ENCODE assay signal across 14 mouse cellular contexts in genomic region chr15:80577166-80577960, GRCm38 (mm10). TPM values are rescaled to one million over a fixed set of nuclear protein-coding genes. Genes with fewer than 3 reads are reported as not detected.
DNase-seq lines count a peak whose midpoint lies in the region; ATAC-seq and TF ChIP-seq lines count a peak whose summit lies in the region.
"Had no signal": no experiment of that assay in that cellular context is flagged by ENCODE, and none has a peak within 500 bp of the region (broad histone marks: within the 10 kb centered on the region; RNA-seq: fewer than 3 reads in every experiment).

No protein-coding gene starts in this region.

- no peak overlapping the region for H3K9ac ChIP-seq in heart, embryonic 13.5 days
- H3K9ac ChIP-seq in ES-E14 (ENCODE audit: insufficient read depth, low read depth, low read length, poor library complexity, severe bottlenecking): no peak overlapping the region
- H3K9ac ChIP-seq in forebrain, embryonic 16.5 days (replicated peaks; ENCODE audit: low read depth, low read length): no peak overlapping the region
- no peak overlapping the region for H3K9ac ChIP-seq in midbrain, embryonic 13.5 days (replicated peaks)
- H3K9ac ChIP-seq: lung, embryonic 14.5 days had no signal

- no peak overlapping the region for H3K27ac ChIP-seq in heart, embryonic 13.5 days (replicated peaks)
- H3K27ac ChIP-seq in ES-E14 (ENCODE audit: insufficient read depth, low read depth, low read length, poor library complexity, severe bottlenecking): no peak overlapping the region
- H3K27ac ChIP-seq in forebrain, embryonic 16.5 days (ENCODE audit: low read length): no peak overlapping the region
- H3K27ac ChIP-seq in midbrain, embryonic 13.5 days: no peak overlapping the region
- no peak overlapping the region for H3K27ac ChIP-seq in embryonic facial prominence, embryonic 10.5 days (replicated peaks)

- peak overlapping the region; percentile 55 for H3K4me2 ChIP-seq in heart, embryonic 13.5 days
- H3K4me2 ChIP-seq in forebrain, embryonic 16.5 days (ENCODE audit: low read length): peak overlapping the region; percentile 28
- peak overlapping the region; percentile 31 for H3K4me2 ChIP-seq in midbrain, embryonic 13.5 days (replicated peaks)
- H3K4me2 ChIP-seq: lung, embryonic 14.5 days had no signal

- 14% methylated on average over 22 of the region's 22 CpGs for WGBS in heart, embryonic 13.5 days
- 8% methylated on average over 22 of the region's 22 CpGs for WGBS in forebrain, embryonic 16.5 days
- WGBS in midbrain, embryonic 13.5 days: 5% methylated on average over 22 of the region's 22 CpGs
- WGBS in embryonic facial prominence, embryonic 10.5 days: 11% methylated on average over 22 of the region's 22 CpGs

- H3K27me3 ChIP-seq in heart, embryonic 13.5 days (replicated peaks): peaks cover 94% of the 10 kb centered on the region
- no peaks in the 10 kb centered on the region for H3K27me3 ChIP-seq in forebrain, embryonic 16.5 days (replicated peaks; ENCODE audit: control insufficient read depth, insufficient read depth, low read length)
- H3K27me3 ChIP-seq in midbrain, embryonic 13.5 days: peaks cover 8% of the 10 kb centered on the region; the same call in 1 of the 2 replicates
- H3K27me3 ChIP-seq in embryonic facial prominence, embryonic 10.5 days (replicated peaks; ENCODE audit: low read depth, poor library complexity, severe bottlenecking): peaks cover 47% of the 10 kb centered on the region

- no peak for ATAC-seq in heart, embryonic 13.5 days (ENCODE audit: extremely low read depth, insufficient number of reproducible peaks, low FRiP score, low TSS enrichment)
- ATAC-seq in forebrain, embryonic 16.5 days: no peak
- ATAC-seq in midbrain, embryonic 13.5 days: no peak

- DNase-seq in heart, adult 8-10 months (ENCODE audit: low spot score): no peak
- DNase-seq in ES-E14 (ENCODE audit: low read depth, low spot score): no peak
- DNase-seq in adipocyte (ENCODE audit: low spot score): no peak
- no peak for DNase-seq in embryonic facial prominence, embryonic 10.5 days (ENCODE audit: low spot score)
- no peak for DNase-seq in cerebellum, postnatal 4 days (ENCODE audit: low spot score in 2 of 2)
- DNase-seq: lung, embryonic 14.5 days; right cerebral cortex, adult 18-20 months; thymus, postnatal 14 days had no signal

- peak overlapping the region; percentile 15; the same call in 1 of the 2 replicates for H3K4me3 ChIP-seq in heart, embryonic 13.5 days
- H3K4me3 ChIP-seq in ES-E14 (ENCODE audit: insufficient read depth in 1 of 2, low read depth in 1 of 2, low read length in 2 of 2, poor library complexity in 1 of 2, severe bottlenecking in 1 of 2): 0 out of 4 replicates have a peak overlapping the region, but pooled peaks of 1 of the 2 experiments have one; percentile 13
- no peak overlapping the region for H3K4me3 ChIP-seq in forebrain, embryonic 16.5 days (replicated peaks; ENCODE audit: low read length)
- H3K4me3 ChIP-seq in midbrain, embryonic 13.5 days (replicated peaks): no peak overlapping the region
- H3K4me3 ChIP-seq in embryonic facial prominence, embryonic 10.5 days: no peak overlapping the region; the same call in 1 of the 2 replicates

- H3K36me3 ChIP-seq in heart, embryonic 13.5 days: no peaks in the 10 kb centered on the region
- no peaks in the 10 kb centered on the region for H3K36me3 ChIP-seq in ES-E14 (ENCODE audit: control insufficient read depth, insufficient read depth, low read length, poor library complexity, severe bottlenecking)
- H3K36me3 ChIP-seq in forebrain, embryonic 16.5 days (ENCODE audit: control insufficient read depth, insufficient read depth): no peaks in the 10 kb centered on the region
- no peaks in the 10 kb centered on the region for H3K36me3 ChIP-seq in midbrain, embryonic 13.5 days
- H3K36me3 ChIP-seq in embryonic facial prominence, embryonic 10.5 days (replicated peaks): no peaks in the 10 kb centered on the region

- H3K9me3 ChIP-seq in heart, embryonic 13.5 days: no peaks in the 10 kb centered on the region
- H3K9me3 ChIP-seq in ES-E14 (ENCODE audit: control insufficient read depth, insufficient read depth, low read depth, low read length): no peaks in the 10 kb centered on the region
- H3K9me3 ChIP-seq in forebrain, embryonic 16.5 days (ENCODE audit: control insufficient read depth, low read length): no peaks in the 10 kb centered on the region
- H3K9me3 ChIP-seq in midbrain, embryonic 13.5 days: no peaks in the 10 kb centered on the region
- no peaks in the 10 kb centered on the region for H3K9me3 ChIP-seq in embryonic facial prominence, embryonic 10.5 days

- peaks cover 12% of the 10 kb centered on the region for H3K4me1 ChIP-seq in heart, embryonic 13.5 days
- peaks cover 3 to 4% of the 10 kb centered on the region in 2 experiments; a peak in 1 of 4 replicates for H3K4me1 ChIP-seq in ES-E14 (ENCODE audit: control insufficient read depth in 2 of 2, insufficient read depth in 2 of 2, low read length in 2 of 2, poor library complexity in 1 of 2)
- peaks cover 25% of the 10 kb centered on the region for H3K4me1 ChIP-seq in forebrain, embryonic 16.5 days (replicated peaks; ENCODE audit: control insufficient read depth, insufficient read depth, low read length)
- peaks cover 16% of the 10 kb centered on the region for H3K4me1 ChIP-seq in midbrain, embryonic 13.5 days (replicated peaks)
- H3K4me1 ChIP-seq in embryonic facial prominence, embryonic 10.5 days: peaks cover 13% of the 10 kb centered on the region

- in situ Hi-C loops in ES-E14 (cut with MboI; ENCODE audit: low sequenced_read_pairs in 2 of 2, unreplicated experiment in 2 of 2): no loop called here

TF ChIP-seq in ES-E14, 5 proteins besides CTCF, POLR2A, EP300 and RAD21:
- TF ChIP-seq ZNF384 (IDR thresholded peaks at IDR 0.05; ENCODE audit: low read depth, low read length) (0 out of 2 replicates have a peak, but pooled peaks have one; percentile 21), ZC3H11A (IDR thresholded peaks at IDR 0.05; ENCODE audit: borderline replicate concordance, low read depth, low read length) (no peak), HCFC1 (IDR thresholded peaks at IDR 0.05; ENCODE audit: borderline replicate concordance, insufficient read depth, low read length) (no peak)

RNA-seq across cellular contexts. Expression of gene Grap2, which starts 5.0 kb away (rescaled TPM):
- polyA plus RNA-seq in heart, embryonic 13.5 days (2015; fragmentation: Nextera tagmentation; extraction: Ambion mirVana): 4.9 and 8.8 TPM in 2 replicates
- 1 to 10 TPM in 2 of 4 experiments, under 1 TPM in 2; 0.41 to 1.2 (median 0.78) TPM for total RNA-seq in heart, adult 8-10 months (2022)
- total RNA-seq in ES-E14 (2012; rRNA removed): 0.05 and 0.45 TPM in 2 replicates
- polyA plus RNA-seq in forebrain, embryonic 16.5 days (2015; fragmentation: Nextera tagmentation; extraction: Ambion mirVana): 0.25 TPM in 1 of 2 replicates, not detected in the other
- polyA plus RNA-seq in midbrain, embryonic 13.5 days (2015; fragmentation: Nextera tagmentation; extraction: Ambion mirVana): 1.0 and 1.6 TPM in 2 replicates
- polyA plus RNA-seq in embryonic facial prominence, embryonic 10.5 days (2016; fragmentation: Nextera tagmentation; extraction: Ambion mirVana): 0.72 and 1.0 TPM in 2 replicates

RNA-seq across cellular contexts. Expression of gene Enthd1, which starts 12.4 kb away (rescaled TPM):
- not detected in 2 replicates for polyA plus RNA-seq in heart, embryonic 13.5 days (2015; fragmentation: Nextera tagmentation; extraction: Ambion mirVana)
- total RNA-seq in heart, adult 8-10 months (2022): not detected
- 0.49 TPM in 1 of 2 replicates, not detected in the other for total RNA-seq in ES-E14 (2012; rRNA removed)
- not detected in 2 replicates for polyA plus RNA-seq in forebrain, embryonic 16.5 days (2015; fragmentation: Nextera tagmentation; extraction: Ambion mirVana)
- not detected in 2 replicates for polyA plus RNA-seq in midbrain, embryonic 13.5 days (2015; fragmentation: Nextera tagmentation; extraction: Ambion mirVana)
- not detected in 2 replicates for polyA plus RNA-seq in embryonic facial prominence, embryonic 10.5 days (2016; fragmentation: Nextera tagmentation; extraction: Ambion mirVana)
- total RNA-seq: common myeloid progenitor, adult 5-6 weeks had no signal
- polyA plus RNA-seq: kidney, embryonic 14.5 days; limb, embryonic 11.5 days; lung, embryonic 14.5 days had no signal
